Comparison of ENCODE assay signal across 27 mouse cellular contexts in the genomic region with DNA sequence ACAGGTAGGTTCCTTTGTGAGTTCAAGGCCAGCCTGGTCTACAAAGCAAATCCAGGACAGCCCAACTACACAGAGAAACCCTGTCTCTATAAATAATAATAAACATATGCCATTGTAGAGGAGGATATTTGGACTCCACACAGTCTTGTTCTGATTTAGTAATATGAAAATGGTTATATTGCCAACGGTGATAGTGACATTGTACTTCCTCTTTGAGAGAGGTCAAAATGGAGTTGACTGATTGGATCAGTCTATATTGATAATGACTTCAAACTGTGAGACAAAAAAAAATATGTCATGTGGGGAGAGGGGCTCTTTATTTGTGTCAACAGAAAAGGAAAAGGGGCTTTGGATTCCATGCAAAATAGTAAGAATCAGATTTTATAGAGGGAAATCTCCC. TPM values are rescaled to one million over a fixed set of nuclear protein-coding genes. Genes with fewer than 3 reads are reported as not detected.
DNase-seq lines count a peak whose midpoint lies in the region; ATAC-seq and TF ChIP-seq lines count a peak whose summit lies in the region.
"Had no signal": no experiment of that assay in that cellular context is flagged by ENCODE, and none has a peak within 500 bp of the region (broad histone marks: within the 10 kb centered on the region; RNA-seq: fewer than 3 reads in every experiment).

No protein-coding gene starts in this region.

- H3K9ac ChIP-seq in liver, embryonic 13.5 days, result no peak overlapping the region
- H3K9ac ChIP-seq in MEL (ENCODE audit: control insufficient read depth, low read depth, low read length, poor library complexity, severe bottlenecking), result no peak overlapping the region
- H3K9ac ChIP-seq in hindbrain, embryonic 13.5 days, result no peak overlapping the region

- TF ChIP-seq RAD21 in MEL (IDR thresholded peaks at IDR 0.05; ENCODE audit: low read depth, low read length), result no peak

- H3K4me3 ChIP-seq in liver, embryonic 13.5 days (replicated peaks), result no peak overlapping the region
- H3K4me3 ChIP-seq in MEL (ENCODE audit: control insufficient read depth in 1 of 2, insufficient read depth in 1 of 2, low read depth in 2 of 2, low read length in 2 of 2), result no peak overlapping the region
- no peak overlapping the region for H3K4me3 ChIP-seq in hindbrain, embryonic 13.5 days

- TF ChIP-seq EP300 in MEL (IDR thresholded peaks at IDR 0.05; ENCODE audit: low read depth in 1 of 2, low read length in 2 of 2), result peak; percentile 49 to 52; a peak in 3 of 4 replicates

- no peak for ATAC-seq in liver, embryonic 13.5 days (ENCODE audit: low read depth)
- ATAC-seq in hindbrain, embryonic 13.5 days (ENCODE audit: low FRiP score), result no peak
- ATAC-seq: activated CD4-positive, CD25-positive, alpha-beta regulatory T cell, adult 4 months; CD4-positive, CD25-positive, alpha-beta regulatory T cell, adult 4 months; Patski had no signal

- peak overlapping the region; percentile 83; the same call in 1 of the 2 replicates for H3K27ac ChIP-seq in liver, embryonic 13.5 days
- H3K27ac ChIP-seq in MEL (ENCODE audit: control insufficient read depth, low read depth, low read length), result no peak overlapping the region
- no peak overlapping the region for H3K27ac ChIP-seq in hindbrain, embryonic 13.5 days

- TF ChIP-seq CTCF in MEL (IDR thresholded peaks at IDR 0.05 in 2 of 3, conservative IDR thresholded peaks at IDR 0.05 in 1 of 3; ENCODE audit: control insufficient read depth in 1 of 3, insufficient read depth in 1 of 3, low read depth in 2 of 3, low read length in 3 of 3, poor library complexity in 1 of 3, severe bottlenecking in 1 of 3), result no peak

- TF ChIP-seq POLR2A in MEL (IDR thresholded peaks at IDR 0.05; ENCODE audit: control insufficient read depth in 1 of 2, insufficient read depth in 1 of 2, low read depth in 1 of 2, low read length in 2 of 2, poor library complexity in 1 of 2), result no peak

- peaks cover 56% of the 10 kb centered on the region for H3K4me1 ChIP-seq in liver, embryonic 13.5 days (replicated peaks)
- peaks cover 16 to 24% of the 10 kb centered on the region in 2 experiments for H3K4me1 ChIP-seq in MEL (ENCODE audit: control insufficient read depth in 1 of 2, insufficient read depth in 2 of 2, low read length in 2 of 2)
- no peaks in the 10 kb centered on the region for H3K4me1 ChIP-seq in hindbrain, embryonic 13.5 days (replicated peaks)

- no peaks in the 10 kb centered on the region for H3K79me2 ChIP-seq in MEL (ENCODE audit: control insufficient read depth, insufficient read depth, low read length, poor library complexity)

- H3K36me3 ChIP-seq in liver, embryonic 13.5 days, result peaks cover 8% of the 10 kb centered on the region
- peaks cover 0 to 26% of the 10 kb centered on the region in 2 experiments; a peak in 2 of 4 replicates for H3K36me3 ChIP-seq in MEL (ENCODE audit: control insufficient read depth in 1 of 2, insufficient read depth in 2 of 2, low read length in 2 of 2)
- no peaks in the 10 kb centered on the region for H3K36me3 ChIP-seq in hindbrain, embryonic 13.5 days

- H3K4me2 ChIP-seq in liver, embryonic 13.5 days, result no peak overlapping the region
- no peak overlapping the region for H3K4me2 ChIP-seq in hindbrain, embryonic 13.5 days

- H3K27me3 ChIP-seq in liver, embryonic 13.5 days, result peaks cover 8% of the 10 kb centered on the region; the same call in 1 of the 2 replicates
- H3K27me3 ChIP-seq in MEL (ENCODE audit: control insufficient read depth in 1 of 2, insufficient read depth in 2 of 2, low read length in 2 of 2), result no peaks in the 10 kb centered on the region
- no peaks in the 10 kb centered on the region for H3K27me3 ChIP-seq in hindbrain, embryonic 13.5 days
- H3K27me3 ChIP-seq: CH12.LX had no signal

- peak; percentile 16 for DNase-seq in heart, adult 11 months
- no peak for DNase-seq in heart, postnatal 4 days
- no peak for DNase-seq in liver, embryonic 13.5 days
- DNase-seq in liver (no peak), MEL (ENCODE audit: low read depth, low spot score) (peak; percentile 32)
- DNase-seq: adrenal gland, adult 2 months; adrenal gland, adult 8-10 months; adrenal gland, postnatal 14 days; adrenal gland, postnatal 25 days; adrenal gland, postnatal 36 days; B cell, adult 2 months; cerebellum, adult 11 months; cerebellum, adult 11-12 months; cerebellum, adult 18-20 months; cerebellum, adult 2 months had no signal

- H3K9me3 ChIP-seq in liver, embryonic 13.5 days (replicated peaks), result 0 out of 2 replicates have a peak, but pooled peaks cover 9% of the 10 kb centered on the region
- H3K9me3 ChIP-seq in MEL (replicated peaks; ENCODE audit: insufficient read depth, low read length), result no peaks in the 10 kb centered on the region
- H3K9me3 ChIP-seq in hindbrain, embryonic 13.5 days, result no peaks in the 10 kb centered on the region

- WGBS in liver, embryonic 13.5 days (ENCODE audit: insufficient replicate concordance), result 42% methylated on average over 1 of the region's 1 CpGs
- 89% methylated on average over 1 of the region's 1 CpGs for WGBS in hindbrain, embryonic 13.5 days

TF ChIP-seq in MEL, 35 proteins besides CTCF, POLR2A, EP300 and RAD21:
- TF ChIP-seq ZNF384 (IDR thresholded peaks at IDR 0.05; ENCODE audit: low read depth, low read length) (0 out of 2 replicates have a peak, but pooled peaks have one; percentile 57), RCOR1 (IDR thresholded peaks at IDR 0.05; ENCODE audit: low read depth, low read length) (peak; percentile 60; the same call in 1 of the 2 replicates), GATA1 (IDR thresholded peaks at IDR 0.05; ENCODE audit: low read depth, low read length) (peak; percentile 47; the same call in 1 of the 2 replicates), NELFE (IDR thresholded peaks at IDR 0.05; ENCODE audit: low read depth, low read length) (no peak), HCFC1 (IDR thresholded peaks at IDR 0.05; ENCODE audit: low read depth, low read length) (no peak), ZC3H11A (IDR thresholded peaks at IDR 0.05; ENCODE audit: low read depth, low read length) (0 out of 2 replicates have a peak, but pooled peaks have one; percentile 7)

RNA-seq across cellular contexts. Expression of a gene that starts 22.9 kb away (rescaled TPM):
- 1 to 10 TPM; 3.1 to 3.6 TPM for total RNA-seq in heart, postnatal 4 days (2021)
- 4.2 and 4.8 TPM in 2 replicates for polyA plus RNA-seq in liver, embryonic 13.5 days (2015; fragmentation: Nextera tagmentation; extraction: Ambion mirVana)
- 3.0 and 3.1 TPM in 2 replicates for total RNA-seq in MEL (2012; rRNA removed)
- 1 to 10 TPM in 1 of 2 experiments, not detected in 1; 3.5 TPM for polyA plus RNA-seq in MEL (2012; ENCODE audit: insufficient read depth in 1 of 2, insufficient read length in 2 of 2, low read depth in 1 of 2, low replicate concordance in 2 of 2, missing spikeins in 1 of 2)
- 2.2 TPM in 2 replicates for polyA plus RNA-seq in hindbrain, embryonic 13.5 days (2015; fragmentation: Nextera tagmentation; extraction: Ambion mirVana)

RNA-seq across cellular contexts. Expression of a gene that starts 42.0 kb away (rescaled TPM):
- total RNA-seq in heart, postnatal 4 days (2021), result not detected
- polyA plus RNA-seq in liver, embryonic 13.5 days (2015; fragmentation: Nextera tagmentation; extraction: Ambion mirVana), result not detected in 2 replicates
- total RNA-seq in MEL (2012; rRNA removed), result not detected in 2 replicates
- not detected for polyA plus RNA-seq in MEL (2012; ENCODE audit: insufficient read depth in 1 of 2, insufficient read length in 2 of 2, low read depth in 1 of 2, low replicate concordance in 2 of 2, missing spikeins in 1 of 2)
- polyA plus RNA-seq in hindbrain, embryonic 13.5 days (2015; fragmentation: Nextera tagmentation; extraction: Ambion mirVana), result not detected in 2 replicates
- total RNA-seq: adrenal gland, adult 18-20 months; adrenal gland, adult 2 months; adrenal gland, adult 8-10 months; adrenal gland, postnatal 10 days; adrenal gland, postnatal 14 days; adrenal gland, postnatal 25 days; adrenal gland, postnatal 36 days; adrenal gland, postnatal 4 days; CH12.LX; ES-E14 had no signal
- polyA plus RNA-seq: activated CD4-positive, CD25-positive, alpha-beta regulatory T cell, adult 4 months; adrenal gland, adult 2 months; brain, embryonic 14.5 days; C2C12; CD4-positive, CD25-positive, alpha-beta regulatory T cell, adult 4 months; cerebellum, adult 2 months; G1E; Patski had no signal

RNA-seq across cellular contexts. Expression of a gene that starts 53.6 kb away (rescaled TPM):
- total RNA-seq in heart, postnatal 4 days (2021), result under 1 TPM; 0.17 to 0.20 TPM
- polyA plus RNA-seq in liver, embryonic 13.5 days (2015; fragmentation: Nextera tagmentation; extraction: Ambion mirVana), result not detected in 2 replicates
- 0.42 and 0.58 TPM in 2 replicates for total RNA-seq in MEL (2012; rRNA removed)
- polyA plus RNA-seq in MEL (2012; ENCODE audit: insufficient read depth in 1 of 2, insufficient read length in 2 of 2, low read depth in 1 of 2, low replicate concordance in 2 of 2, missing spikeins in 1 of 2), result 1 to 10 TPM in 1 of 2 experiments, not detected in 1; 1.2 TPM
- polyA plus RNA-seq in hindbrain, embryonic 13.5 days (2015; fragmentation: Nextera tagmentation; extraction: Ambion mirVana), result 0.51 and 0.72 TPM in 2 replicates

RNA-seq across cellular contexts. Expression of a gene that starts 57.9 kb away (rescaled TPM):
- total RNA-seq in heart, postnatal 4 days (2021), result 10 to 100 TPM; 64.0 to 68.1 TPM
- 216 and 254 TPM in 2 replicates for polyA plus RNA-seq in liver, embryonic 13.5 days (2015; fragmentation: Nextera tagmentation; extraction: Ambion mirVana)
- total RNA-seq in MEL (2012; rRNA removed), result 203 and 241 TPM in 2 replicates
- polyA plus RNA-seq in MEL (2012; ENCODE audit: insufficient read depth in 1 of 2, insufficient read length in 2 of 2, low read depth in 1 of 2, low replicate concordance in 2 of 2, missing spikeins in 1 of 2), result 100 to 1,000 TPM in 1 of 2 experiments, not detected in 1; 152 TPM
- 331 and 344 TPM in 2 replicates for polyA plus RNA-seq in hindbrain, embryonic 13.5 days (2015; fragmentation: Nextera tagmentation; extraction: Ambion mirVana)

Comparison
In these comparisons a context has a peak if more than half of its experiments do, and no peak if none do; other contexts are left out.
1. DNase-seq: peak in heart, adult 11 months (single experiment) and MEL (single experiment); none in heart, postnatal 4 days (single experiment), liver, embryonic 13.5 days (single experiment) and liver (single experiment).